In the genomic region with DNA sequence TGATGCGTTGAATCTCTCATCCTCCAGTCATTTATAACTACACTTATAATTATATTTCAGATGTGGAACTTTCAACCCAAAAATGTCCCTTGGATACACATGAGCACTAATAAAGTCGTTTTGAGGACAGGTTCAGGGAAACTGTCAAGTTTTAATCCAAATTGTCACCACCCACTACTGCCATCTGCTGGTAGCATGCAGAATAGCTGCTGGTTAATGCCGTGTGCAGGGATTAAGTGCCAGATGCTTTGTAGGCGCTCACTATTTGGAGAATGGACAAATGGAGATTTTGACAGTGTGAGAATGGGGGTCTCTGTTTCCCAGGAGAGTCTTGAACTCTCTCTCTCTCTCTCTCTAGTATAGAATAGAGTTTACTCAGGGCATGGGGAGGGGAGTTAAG, we compare ENCODE assay signal across 9 mouse cellular contexts. TPM values are rescaled to one million over a fixed set of nuclear protein-coding genes. Genes with fewer than 3 reads are reported as not detected.
DNase-seq lines count a peak whose midpoint lies in the region; ATAC-seq and TF ChIP-seq lines count a peak whose summit lies in the region.
"Had no signal": no experiment of that assay in that cellular context is flagged by ENCODE, and none has a peak within 500 bp of the region (broad histone marks: within the 10 kb centered on the region; RNA-seq: fewer than 3 reads in every experiment).

No protein-coding gene starts in this region.

- DNase-seq in intestine, embryonic 14.5 days (ENCODE audit: low spot score), result peak; percentile 62
- peak; percentile 72 for DNase-seq in 416B (ENCODE audit: low read depth)
- no peak for DNase-seq in G1E (ENCODE audit: low spot score)
- peak; percentile 75 to 78 for DNase-seq in cerebellum, postnatal 14 days
- DNase-seq in heart, postnatal 4 days, result peak; percentile 55
- DNase-seq in thymus, postnatal 4 days, result peak; percentile 64

- no peak overlapping the region for H3K4me3 ChIP-seq in intestine, embryonic 14.5 days (ENCODE audit: low read depth, low read length)
- no peak overlapping the region for H3K4me3 ChIP-seq in intestine, embryonic 15.5 days (replicated peaks)
- no peak overlapping the region for H3K4me3 ChIP-seq in G1E (ENCODE audit: low read depth, low read length)
- no peak overlapping the region for H3K4me3 ChIP-seq in midbrain, embryonic 12.5 days
- H3K4me3 ChIP-seq: limb, embryonic 15.5 days had no signal

- no peak overlapping the region for H3K9ac ChIP-seq in intestine, embryonic 14.5 days (ENCODE audit: low read length)
- H3K9ac ChIP-seq in intestine, embryonic 15.5 days, result no peak overlapping the region
- H3K9ac ChIP-seq in midbrain, embryonic 12.5 days (replicated peaks), result no peak overlapping the region
- H3K9ac ChIP-seq: limb, embryonic 15.5 days had no signal

- TF ChIP-seq CTCF in G1E (IDR thresholded peaks at IDR 0.05; ENCODE audit: low read depth, low read length), result peak; percentile 86

- no peak overlapping the region for H3K27ac ChIP-seq in intestine, embryonic 14.5 days (ENCODE audit: low read depth)
- H3K27ac ChIP-seq in intestine, embryonic 15.5 days, result no peak overlapping the region
- H3K27ac ChIP-seq in midbrain, embryonic 12.5 days (replicated peaks), result no peak overlapping the region
- H3K27ac ChIP-seq: limb, embryonic 15.5 days had no signal

- WGBS in intestine, embryonic 14.5 days, result 12% methylated on average over 4 of the region's 4 CpGs
- WGBS in intestine, embryonic 15.5 days, result 15% methylated on average over 4 of the region's 4 CpGs
- 19% methylated on average over 4 of the region's 4 CpGs for WGBS in midbrain, embryonic 12.5 days

- no peak for ATAC-seq in intestine, embryonic 14.5 days (replicated peaks; ENCODE audit: low FRiP score, low TSS enrichment, low read depth)
- no peak for ATAC-seq in intestine, embryonic 15.5 days
- ATAC-seq in G1E (ENCODE audit: extremely low read depth, insufficient number of reproducible peaks, low FRiP score, poor library complexity, severe bottlenecking), result no peak
- ATAC-seq in midbrain, embryonic 12.5 days (ENCODE audit: low FRiP score, low read depth), result 0 out of 2 replicates have a peak, but pooled peaks have one; percentile 34

- H3K36me3 ChIP-seq in intestine, embryonic 14.5 days (ENCODE audit: control insufficient read depth, insufficient read depth, low read length), result no peaks in the 10 kb centered on the region
- no peaks in the 10 kb centered on the region for H3K36me3 ChIP-seq in intestine, embryonic 15.5 days
- no peaks in the 10 kb centered on the region for H3K36me3 ChIP-seq in G1E (replicated peaks)
- no peaks in the 10 kb centered on the region for H3K36me3 ChIP-seq in midbrain, embryonic 12.5 days
- H3K36me3 ChIP-seq: limb, embryonic 15.5 days had no signal

- H3K27me3 ChIP-seq in intestine, embryonic 14.5 days (replicated peaks; ENCODE audit: control insufficient read depth, insufficient read depth, low read length), result no peaks in the 10 kb centered on the region
- H3K27me3 ChIP-seq in intestine, embryonic 15.5 days (replicated peaks), result no peaks in the 10 kb centered on the region
- peaks cover 10% of the 10 kb centered on the region; the same call in 1 of the 2 replicates for H3K27me3 ChIP-seq in G1E (ENCODE audit: insufficient read depth, low read length)
- no peaks in the 10 kb centered on the region for H3K27me3 ChIP-seq in midbrain, embryonic 12.5 days
- H3K27me3 ChIP-seq: limb, embryonic 15.5 days had no signal

- 0 out of 2 replicates have a peak, but pooled peaks cover 2% of the 10 kb centered on the region for H3K9me3 ChIP-seq in intestine, embryonic 14.5 days (ENCODE audit: control insufficient read depth, low read length)
- H3K9me3 ChIP-seq in intestine, embryonic 15.5 days, result no peaks in the 10 kb centered on the region
- no peaks in the 10 kb centered on the region for H3K9me3 ChIP-seq in G1E (replicated peaks)
- H3K9me3 ChIP-seq in midbrain, embryonic 12.5 days, result no peaks in the 10 kb centered on the region
- H3K9me3 ChIP-seq: limb, embryonic 15.5 days had no signal

- no peak overlapping the region for H3K4me2 ChIP-seq in intestine, embryonic 14.5 days (ENCODE audit: low read length)
- H3K4me2 ChIP-seq in intestine, embryonic 15.5 days (replicated peaks), result no peak overlapping the region
- H3K4me2 ChIP-seq in midbrain, embryonic 12.5 days (replicated peaks), result no peak overlapping the region
- H3K4me2 ChIP-seq: limb, embryonic 15.5 days had no signal

- H3K4me1 ChIP-seq in intestine, embryonic 14.5 days (replicated peaks; ENCODE audit: control insufficient read depth, insufficient read depth, low read length), result no peaks in the 10 kb centered on the region
- no peaks in the 10 kb centered on the region for H3K4me1 ChIP-seq in intestine, embryonic 15.5 days (replicated peaks)
- H3K4me1 ChIP-seq in G1E (ENCODE audit: insufficient read depth, low read depth, low read length), result no peaks in the 10 kb centered on the region
- no peaks in the 10 kb centered on the region; the same call in 1 of the 2 replicates for H3K4me1 ChIP-seq in midbrain, embryonic 12.5 days
- H3K4me1 ChIP-seq: limb, embryonic 15.5 days had no signal

RNA-seq across cellular contexts. Expression of a gene that starts 16.7 kb away (rescaled TPM):
- polyA plus RNA-seq in intestine, embryonic 14.5 days (2014; fragmentation: Nextera tagmentation; extraction: Ambion mirVana), result 43.5 and 43.7 TPM in 2 replicates
- 40.0 and 40.3 TPM in 2 replicates for polyA plus RNA-seq in intestine, embryonic 15.5 days (2015; fragmentation: Nextera tagmentation; extraction: Ambion mirVana)
- total RNA-seq in G1E (2014; fragmentation: Nextera tagmentation) (1.3 and 1.9 TPM in 2 replicates), G1E (2017) (0.41 and 0.55 TPM in 2 replicates)
- polyA plus RNA-seq in G1E (2012), result 0.10 TPM in 2 replicates
- total RNA-seq in heart, postnatal 4 days (2021), result 1 to 10 TPM; 4.6 to 5.1 TPM
- 21.6 and 25.6 TPM in 2 replicates for polyA plus RNA-seq in midbrain, embryonic 12.5 days (2016; fragmentation: Nextera tagmentation; extraction: Ambion mirVana)

RNA-seq across cellular contexts. Expression of a gene that starts 30.0 kb away (rescaled TPM):
- polyA plus RNA-seq in intestine, embryonic 14.5 days (2014; fragmentation: Nextera tagmentation; extraction: Ambion mirVana), result 0.23 and 0.58 TPM in 2 replicates
- 0.39 and 0.58 TPM in 2 replicates for polyA plus RNA-seq in intestine, embryonic 15.5 days (2015; fragmentation: Nextera tagmentation; extraction: Ambion mirVana)
- 0.23 and 0.58 TPM in 2 replicates for total RNA-seq in G1E (2014; fragmentation: Nextera tagmentation)
- total RNA-seq in G1E (2017), result 0.12 and 0.16 TPM in 2 replicates
- not detected in 2 replicates for polyA plus RNA-seq in G1E (2012)
- total RNA-seq in heart, postnatal 4 days (2021), result 1 to 10 TPM in 1 of 2 experiments, under 1 TPM in 1; 0.70 to 1.0 TPM
- 0.36 and 0.42 TPM in 2 replicates for polyA plus RNA-seq in midbrain, embryonic 12.5 days (2016; fragmentation: Nextera tagmentation; extraction: Ambion mirVana)

Comparison
In these comparisons a context has a peak if more than half of its experiments do, and no peak if none do; other contexts are left out.
1. RNA of a gene that starts 16.7 kb away (polyA plus RNA-seq): 43.5 to 43.7 TPM in intestine, embryonic 14.5 days, 40.0 to 40.3 TPM in intestine, embryonic 15.5 days and 21.6 to 25.6 TPM in midbrain, embryonic 12.5 days; 0.10 TPM in G1E; every median in the first group is over 10 times any median in the second.